Mouse (Mus musculus): Measurements from ENCODE around the gene Acaa1b.

Gene Acaa1b

GRCm38 (mm10) chr9:119156278-119157201 lies at the start of gene Acaa1b:
Gene Acaa1b (minus strand): TSS chr9:119157093.
- DNase-seq (ENCODE audit: low read depth): peak; percentile 24

DNA sequence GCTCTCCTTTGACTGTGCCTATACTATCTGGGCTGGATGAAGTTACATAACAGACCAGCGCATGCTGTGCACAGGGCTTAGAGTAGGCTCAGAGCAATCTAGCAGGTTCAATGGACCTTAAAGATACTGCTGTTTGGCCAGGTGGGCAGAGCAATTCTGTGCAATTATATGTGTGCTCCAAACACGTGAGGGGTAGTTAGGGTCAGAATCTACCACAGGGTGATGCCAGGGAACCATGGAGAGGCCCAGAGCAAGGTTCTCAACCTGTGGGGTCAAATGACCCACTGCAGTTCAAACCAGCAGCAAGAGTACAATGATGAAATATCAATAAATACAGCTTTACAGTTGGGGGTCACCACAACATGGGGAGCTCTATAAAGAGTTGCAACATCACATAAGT lies 49.8 kb upstream of the Acaa1b start:
- no peak for DNase-seq (ENCODE audit: low read depth)

DNA sequence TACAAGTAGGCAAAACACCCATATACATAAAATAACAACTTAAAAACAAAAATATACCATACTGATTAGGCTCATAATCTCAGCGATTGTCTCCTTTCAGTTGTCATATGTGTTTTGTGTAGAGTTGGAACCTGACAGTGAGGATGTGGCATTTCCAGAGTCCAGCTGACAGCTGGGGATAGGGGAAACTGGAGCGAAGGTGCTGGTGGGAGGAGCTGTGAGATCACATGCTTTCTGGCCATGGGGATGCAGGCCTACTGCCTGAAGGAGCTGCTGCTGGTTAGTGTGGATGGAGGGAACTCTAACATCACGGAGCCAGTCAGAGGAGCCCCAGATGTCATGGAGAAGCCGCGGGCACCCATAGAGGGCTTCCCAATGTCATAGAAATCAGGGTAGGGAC lies 48.9 kb upstream of the Acaa1b start:
- no peak for DNase-seq (ENCODE audit: low read depth)

DNA sequence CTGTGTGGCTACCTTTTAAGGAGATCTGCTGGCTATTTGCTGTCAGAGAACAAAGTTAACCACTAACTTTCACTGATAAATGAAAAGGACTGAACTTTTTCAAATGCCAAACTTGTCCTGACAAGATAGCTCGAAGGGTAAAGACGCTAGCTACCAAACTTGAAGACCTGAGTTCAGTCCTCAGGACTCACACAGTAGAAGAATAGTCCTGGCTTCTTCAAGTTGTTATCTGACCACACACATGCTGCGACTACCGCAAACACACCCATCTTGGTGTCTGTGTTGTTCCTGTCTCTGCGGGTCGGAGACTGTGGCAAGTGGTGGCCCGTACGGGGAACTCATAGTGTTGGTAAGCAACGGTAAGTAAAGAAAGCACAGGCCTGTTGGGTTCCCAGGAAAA lies 46.7 kb upstream of the Acaa1b start:
- DNase-seq (ENCODE audit: low read depth): no peak

- DNase-seq (ENCODE audit: low read depth): no peak
These were observed 44.8 kb upstream of the Acaa1b start for GRCm38 (mm10) chr9:119201653-119202052.

GRCm38 (mm10) chr9:119199151-119199861 lies 42.4 kb upstream of the Acaa1b start:
- DNase-seq (ENCODE audit: low read depth): no peak

- peak; percentile 10 for DNase-seq (ENCODE audit: low read depth)
These were observed 35.5 kb upstream of the Acaa1b start for GRCm38 (mm10) chr9:119192202-119192990.

DNA sequence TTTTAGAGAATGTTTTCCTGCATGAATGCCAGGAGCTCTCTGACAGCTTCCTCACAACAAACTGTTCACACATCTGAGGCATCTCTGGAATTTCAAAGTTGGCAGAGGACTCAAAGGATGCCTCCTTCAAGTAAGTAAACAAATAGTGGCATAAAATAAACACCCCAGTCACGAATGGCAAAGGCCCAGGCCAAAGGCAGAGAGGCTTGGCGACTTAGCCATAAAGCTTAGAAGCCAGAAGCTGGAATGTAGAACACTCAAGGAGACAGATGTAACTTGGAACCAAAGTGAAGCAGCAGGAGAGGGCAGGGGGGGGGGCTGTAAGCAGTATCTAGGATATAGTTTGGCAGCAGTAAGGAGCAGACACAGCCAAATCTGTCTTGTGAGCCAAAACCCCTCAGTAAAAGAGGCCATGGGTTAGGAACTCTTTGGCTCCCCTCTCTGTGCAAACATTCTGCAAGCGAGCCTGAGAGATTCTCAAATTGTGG lies 24.4 kb upstream of the Acaa1b start:
- DNase-seq (ENCODE audit: low read depth): no peak

- no peak for DNase-seq (ENCODE audit: low read depth)
These were observed 22.4 kb upstream of the Acaa1b start for GRCm38 (mm10) chr9:119179292-119179691.

- DNase-seq (ENCODE audit: low read depth): no peak
These were observed 10.7 kb upstream of the Acaa1b start for GRCm38 (mm10) chr9:119167608-119168007.

- no peak for DNase-seq (ENCODE audit: low read depth)
These were observed 8.7 kb upstream of the Acaa1b start for GRCm38 (mm10) chr9:119165548-119165947.

DNA sequence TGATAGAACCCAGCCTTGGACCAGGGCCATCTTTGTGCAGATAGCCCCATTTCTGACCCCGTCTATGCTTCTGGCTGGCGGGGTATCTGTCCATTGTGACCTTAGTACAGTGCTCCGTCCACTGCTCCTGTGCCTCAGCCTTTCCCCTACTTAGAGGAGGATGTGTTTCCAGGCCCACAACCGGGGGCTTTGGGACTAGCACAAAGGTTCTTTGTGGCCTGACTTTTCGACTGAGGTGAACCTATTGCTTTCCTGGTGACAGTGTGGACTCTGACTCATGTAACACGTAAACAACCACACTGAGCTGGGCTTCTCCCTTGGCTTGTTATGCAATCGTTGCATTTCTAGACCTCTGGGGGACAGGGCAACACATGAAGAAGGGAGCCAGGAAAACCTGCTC lies 7.8 kb upstream of the Acaa1b start:
- no peak for DNase-seq (ENCODE audit: low read depth)

GRCm38 (mm10) chr9:119160689-119161088 lies 3.8 kb upstream of the Acaa1b start:
- no peak for DNase-seq (ENCODE audit: low read depth)

GRCm38 (mm10) chr9:119158861-119159260 lies 2.0 kb upstream of the Acaa1b start, which contains the start of gene Gm47289:
Gene Gm47289 (plus strand): TSS chr9:119159161.
- DNase-seq (ENCODE audit: low read depth): no peak

DNA sequence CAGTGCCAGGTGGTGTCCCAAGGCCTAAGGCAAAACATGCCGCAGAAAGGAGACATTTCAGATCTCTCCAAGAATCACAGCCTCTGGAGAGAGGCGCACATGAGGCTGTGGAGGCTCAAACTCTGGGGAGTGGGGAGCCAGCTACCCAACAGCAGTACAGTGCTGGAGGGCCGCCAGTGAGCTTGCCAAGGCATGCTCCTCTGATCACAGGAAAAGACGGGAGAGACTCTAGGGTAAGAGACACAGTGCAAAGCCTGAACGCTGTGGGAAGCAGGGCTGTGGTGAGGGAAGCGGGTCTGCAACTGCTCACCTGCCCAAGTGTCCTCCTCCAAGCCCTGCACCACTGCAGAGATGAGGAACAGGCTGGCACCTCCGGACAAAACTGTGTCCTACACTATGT lies 1.1 kb downstream of the Acaa1b start:
- no peak for DNase-seq (ENCODE audit: low read depth)

GRCm38 (mm10) chr9:119155416-119155815 lies 1.5 kb downstream of the Acaa1b start:
- no peak for DNase-seq (ENCODE audit: low read depth)

- DNase-seq (ENCODE audit: low read depth): no peak
These were observed 5.1 kb downstream of the Acaa1b start for GRCm38 (mm10) chr9:119151751-119152150.

DNA sequence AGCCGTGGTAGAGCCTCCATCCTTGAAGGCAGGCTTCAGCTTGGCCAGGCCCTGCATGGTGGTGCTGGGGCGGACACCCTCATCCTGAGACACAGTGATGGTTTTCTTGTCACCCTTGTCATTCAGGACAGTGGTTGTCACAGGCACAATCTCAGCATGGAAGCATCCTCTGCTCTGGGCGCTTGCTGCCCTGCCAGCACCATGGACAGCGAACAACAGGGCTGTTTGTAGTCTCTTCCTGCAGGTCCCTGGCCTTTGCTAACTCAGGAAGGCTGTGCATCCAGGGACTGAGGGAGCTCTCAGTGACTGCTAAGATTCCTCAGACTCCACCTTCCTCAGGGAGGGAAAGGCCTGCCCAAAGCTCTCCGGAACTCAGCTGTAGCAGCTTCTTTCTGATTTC lies 7.3 kb downstream of the Acaa1b start:
- DNase-seq (ENCODE audit: low read depth): peak; percentile 25

- no peak for DNase-seq (ENCODE audit: low read depth)
These were observed 10.7 kb downstream of the Acaa1b start for GRCm38 (mm10) chr9:119146098-119146770.

DNA sequence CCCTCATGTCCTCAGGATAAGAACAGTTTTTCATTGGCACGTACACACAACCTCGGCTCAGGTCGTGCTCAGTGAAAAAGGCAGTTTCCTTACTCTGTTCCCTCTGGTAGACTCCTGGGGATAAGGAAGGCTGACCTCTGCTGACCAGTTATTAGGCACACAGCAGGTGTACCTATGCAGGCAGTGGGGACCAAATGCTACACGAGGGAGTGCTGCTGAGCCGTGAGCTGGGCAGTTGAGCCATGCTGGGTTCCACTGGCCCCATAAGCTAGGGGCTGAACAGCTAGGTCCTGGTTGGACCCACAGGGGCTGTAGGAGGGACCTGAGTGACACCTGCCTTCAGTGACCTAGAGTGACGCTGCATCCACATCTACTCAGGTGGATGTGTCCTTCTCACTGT lies 11.3 kb downstream of the Acaa1b start:
- no peak for DNase-seq (ENCODE audit: low read depth)

DNA sequence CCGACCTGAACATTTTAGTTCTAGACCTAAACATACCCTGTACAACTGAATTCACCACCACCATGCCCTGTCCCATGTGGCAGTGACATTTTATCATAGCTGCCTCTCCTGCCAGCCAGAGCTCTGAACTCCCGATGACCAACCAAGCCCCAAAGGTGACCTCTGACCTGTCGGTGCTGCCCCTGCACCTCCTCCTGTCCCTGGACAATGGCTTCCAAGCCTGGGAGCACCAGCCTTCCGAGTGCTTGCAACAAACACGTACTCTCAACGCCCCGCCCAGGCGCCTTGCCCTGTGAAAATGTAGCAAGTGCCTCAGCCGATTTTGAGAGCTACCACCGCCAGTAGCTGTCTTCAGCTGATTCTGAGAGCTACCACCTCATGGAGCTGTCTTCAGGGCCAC lies 11.8 kb downstream of the Acaa1b start:
- DNase-seq (ENCODE audit: low read depth): no peak

GRCm38 (mm10) chr9:119144696-119145095 lies 12.2 kb downstream of the Acaa1b start:
- no peak for DNase-seq (ENCODE audit: low read depth)
